Mouse (Mus musculus) neural tube, embryonic 13.5 days (tissue): ENCODE results near the gene Cux2. TPM values are rescaled to one million over a fixed set of nuclear protein-coding genes. Genes with fewer than 3 reads are reported as not detected.

Experiments used
- ATAC-seq: fragments of 200-750 bp; cut with Nextera tagmentation; 2 replicates; pipeline ENCODE4 v1.8.0; 2017; ENCODE audit warnings: low read depth, mild to moderate bottlenecking, moderate TSS enrichment, moderate library complexity
- H3K27ac ChIP-seq: fragments of 300-500 bp; sonication (generic); replicated peaks from 2 replicates; pipeline ENCODE4 v1.5.1; 2015; ENCODE audit warnings: moderate library complexity, mild to moderate bottlenecking, inconsistent platforms
- H3K27me3 ChIP-seq: fragments of 300-500 bp; sonication (generic); 2 replicates; pipeline ENCODE4 v1.6.1; 2015; ENCODE audit warnings: mild to moderate bottlenecking, inconsistent platforms
- H3K36me3 ChIP-seq: fragments of 300-500 bp; sonication (generic); 2 replicates; pipeline ENCODE4 v1.6.1; 2015; ENCODE audit warnings: mild to moderate bottlenecking, inconsistent platforms
- H3K4me1 ChIP-seq: fragments of 300-500 bp; sonication (generic); replicated peaks from 2 replicates; pipeline ENCODE4 v1.6.1; 2015; ENCODE audit warnings: inconsistent platforms
- H3K4me2 ChIP-seq: fragments of 300-500 bp; sonication (generic); 2 replicates; pipeline ENCODE4 v1.6.1; 2015; ENCODE audit warnings: inconsistent platforms, mild to moderate bottlenecking, moderate library complexity
- H3K4me3 ChIP-seq: fragments of 300-500 bp; sonication (generic); 2 replicates; pipeline ENCODE4 v1.5.1; 2015; ENCODE audit warnings: mild to moderate bottlenecking, inconsistent platforms
- H3K9ac ChIP-seq: fragments of 300-500 bp; sonication (generic); 2 replicates; pipeline ENCODE4 v1.6.1; 2015; ENCODE audit warnings: moderate library complexity, mild to moderate bottlenecking, inconsistent platforms
- H3K9me3 ChIP-seq: fragments of 300-500 bp; sonication (generic); 2 replicates; pipeline ENCODE4 v1.6.1; 2016; ENCODE audit warnings: inconsistent platforms
- WGBS: fragments of 180-500 bp; shearing (Covaris S2); methylation state at CpG from one replicate; pipeline ENCODE4 v1.1.7; 2015; 5-methylcytosine and 5-hydroxymethylcytosine counted together
- polyA plus RNA-seq: library from polyadenylated mRNA; unstranded; fragments of >200 nt; fragmentation: Nextera tagmentation; extraction: Ambion mirVana; gene quantifications from 2 replicates; pipeline ENCODE4 v1.2.1, GENCODE M21; 2015

Gene Cux2
- polyA plus RNA-seq, 1 experiment from 2014 or later, result 28.5 TPM

DNA sequence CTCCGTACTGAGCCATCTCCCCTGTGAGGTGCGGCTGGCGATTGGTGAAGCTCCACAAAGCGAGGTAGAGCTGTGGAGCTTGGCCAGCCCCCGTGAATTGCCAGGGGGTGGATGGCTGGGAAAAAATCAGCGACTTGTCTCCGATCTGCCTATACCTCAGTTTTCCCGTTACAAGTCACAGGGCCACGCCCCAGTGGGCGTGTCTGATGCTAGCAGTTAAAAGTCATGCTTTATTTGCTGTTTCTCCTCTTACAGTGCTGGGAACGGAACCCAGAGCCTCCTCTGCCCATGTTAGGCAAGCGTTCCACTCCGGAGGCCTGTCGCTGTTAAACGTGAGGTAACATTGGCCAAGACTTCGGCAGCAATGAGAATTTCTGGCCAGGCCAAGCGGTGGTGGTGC is 144.2 kb downstream of the Cux2 start:
- no peak overlapping the region for H3K4me3 ChIP-seq
- no peaks in the 10 kb centered on the region for H3K36me3 ChIP-seq
- no peaks in the 10 kb centered on the region for H3K9me3 ChIP-seq
- ATAC-seq, result no peak
- 77% methylated on average over 17 of the region's 17 CpGs for WGBS
- no peak overlapping the region for H3K27ac ChIP-seq
- no peak overlapping the region for H3K4me2 ChIP-seq
- H3K4me1 ChIP-seq, result peaks cover 31% of the 10 kb centered on the region
- no peaks in the 10 kb centered on the region for H3K27me3 ChIP-seq
- no peak overlapping the region for H3K9ac ChIP-seq

DNA sequence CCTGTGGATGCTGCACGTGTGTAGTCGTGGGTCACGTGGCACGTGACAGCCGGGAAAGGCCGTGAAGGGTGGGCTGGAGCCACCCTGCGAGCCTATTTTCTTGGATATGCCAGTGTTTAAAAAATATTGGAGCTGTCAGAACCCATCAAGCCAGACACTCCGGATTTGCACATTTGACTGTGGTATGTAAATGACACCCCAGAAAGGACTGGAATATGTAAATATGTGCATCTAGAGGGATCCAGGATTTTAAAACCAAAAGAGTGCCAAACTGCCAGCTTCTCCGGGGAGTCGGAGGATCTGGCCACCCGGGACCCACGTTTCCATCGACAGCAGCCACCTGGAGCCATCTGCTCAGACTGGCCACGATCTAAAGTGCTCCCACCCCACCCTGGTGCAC is 145.1 kb downstream of the Cux2 start:
- Histone ChIP-seq H3K4me1 (peaks cover 31% of the 10 kb centered on the region), H3K4me3 (no peak overlapping the region), H3K9me3 (no peaks in the 10 kb centered on the region), H3K27me3 (no peaks in the 10 kb centered on the region), H3K36me3 (no peaks in the 10 kb centered on the region), H3K4me2 (no peak overlapping the region), H3K9ac (no peak overlapping the region), H3K27ac (no peak overlapping the region)
- ATAC-seq, result no peak
- WGBS, result 79% methylated on average over 14 of the region's 14 CpGs

DNA sequence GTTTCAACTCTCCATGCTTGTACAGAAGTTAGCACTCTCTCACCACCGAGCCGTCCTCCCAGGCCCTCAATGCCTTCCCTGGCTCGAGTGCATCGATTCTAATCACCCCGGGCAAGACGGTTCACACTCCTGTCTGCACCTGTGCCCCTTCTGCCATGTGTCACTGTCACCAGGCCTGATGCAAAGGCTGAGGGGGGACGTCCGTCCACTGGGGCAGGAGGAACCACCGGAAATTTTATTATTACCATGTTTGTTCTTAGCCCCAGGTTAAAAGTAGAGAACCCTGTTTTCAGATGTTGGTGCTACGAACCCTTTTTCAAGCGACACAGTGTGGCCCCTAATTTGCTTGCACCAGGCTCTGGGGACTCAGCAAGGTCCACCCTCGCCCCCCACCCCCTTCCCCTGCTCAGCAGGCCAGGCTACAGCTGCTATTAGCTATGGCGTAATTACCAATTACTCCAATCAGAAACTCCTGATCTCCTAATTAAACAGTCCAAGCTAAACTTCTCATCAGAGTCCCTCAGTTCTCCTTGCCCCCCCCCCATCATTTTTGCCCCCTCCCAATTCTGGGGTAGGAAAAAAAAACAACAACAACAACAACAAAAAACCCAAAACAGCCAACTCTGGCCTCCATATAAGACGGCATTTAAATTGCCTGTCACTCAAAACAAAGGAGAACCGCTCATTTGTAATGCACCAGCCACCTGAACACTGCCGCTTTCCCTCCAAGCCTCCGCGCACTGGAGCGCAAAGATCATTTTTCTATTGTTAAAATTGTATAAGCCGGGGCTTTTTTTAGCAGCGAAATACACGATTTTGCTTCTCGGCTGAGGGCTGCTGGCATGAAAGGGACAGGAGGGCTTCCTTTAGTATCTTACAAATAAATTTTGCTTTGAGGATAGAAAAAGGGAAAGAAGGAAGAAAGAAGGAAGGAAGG is 146.8 kb downstream of the Cux2 start:
- no peaks in the 10 kb centered on the region for H3K9me3 ChIP-seq
- no peak for ATAC-seq
- WGBS, result 33% methylated on average over 23 of the region's 23 CpGs
- no peak overlapping the region for H3K4me3 ChIP-seq
- H3K27me3 ChIP-seq, result no peaks in the 10 kb centered on the region
- peak overlapping the region; percentile 46 for H3K27ac ChIP-seq
- H3K36me3 ChIP-seq, result no peaks in the 10 kb centered on the region
- no peak overlapping the region for H3K4me2 ChIP-seq
- H3K4me1 ChIP-seq, result peaks cover 22% of the 10 kb centered on the region
- peak overlapping the region; percentile 5; the same call in 1 of the 2 replicates for H3K9ac ChIP-seq

DNA sequence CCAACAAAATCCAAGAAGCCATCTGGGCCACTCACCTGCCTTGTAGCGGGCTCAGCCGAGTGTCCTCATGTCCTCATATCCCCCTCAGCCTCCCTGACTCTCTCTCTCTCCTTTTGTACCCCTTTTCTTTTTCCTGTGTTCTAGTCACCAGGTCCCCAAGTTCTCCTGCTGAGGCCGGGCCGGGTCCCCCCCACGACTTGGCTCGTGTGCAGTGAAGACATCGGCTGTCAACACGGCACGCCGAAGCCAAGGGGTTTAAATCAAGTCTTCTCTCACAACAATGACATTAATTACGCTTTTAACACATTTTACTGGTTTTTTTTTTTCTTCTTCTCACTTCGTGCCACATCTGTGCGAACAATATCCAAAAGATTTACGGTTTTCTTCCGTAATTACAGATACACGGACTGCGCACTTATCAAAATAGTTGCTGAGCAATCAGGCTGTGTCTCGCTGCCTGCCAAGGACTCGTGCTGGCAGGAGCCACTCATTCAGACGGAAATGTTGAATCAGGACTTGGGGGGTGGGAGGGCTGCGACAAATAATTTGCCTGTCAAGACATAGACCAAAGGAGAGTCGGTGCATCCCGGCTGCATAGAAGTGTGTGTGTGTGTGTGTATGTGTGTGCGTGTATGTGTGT is 154.7 kb downstream of the Cux2 start:
- H3K4me1 ChIP-seq, result peaks cover 31% of the 10 kb centered on the region
- no peak overlapping the region for H3K4me3 ChIP-seq
- WGBS, result 16% methylated on average over 24 of the region's 24 CpGs
- ATAC-seq, result peak; percentile 55; the same call in 1 of the 2 replicates
- no peaks in the 10 kb centered on the region for H3K36me3 ChIP-seq
- peak overlapping the region; percentile 25 for H3K4me2 ChIP-seq
- peaks cover 18% of the 10 kb centered on the region for H3K27me3 ChIP-seq
- H3K9me3 ChIP-seq, result no peaks in the 10 kb centered on the region
- peak overlapping the region; percentile 67 for H3K27ac ChIP-seq
- H3K9ac ChIP-seq, result peak overlapping the region; percentile 50; the same call in 1 of the 2 replicates

DNA sequence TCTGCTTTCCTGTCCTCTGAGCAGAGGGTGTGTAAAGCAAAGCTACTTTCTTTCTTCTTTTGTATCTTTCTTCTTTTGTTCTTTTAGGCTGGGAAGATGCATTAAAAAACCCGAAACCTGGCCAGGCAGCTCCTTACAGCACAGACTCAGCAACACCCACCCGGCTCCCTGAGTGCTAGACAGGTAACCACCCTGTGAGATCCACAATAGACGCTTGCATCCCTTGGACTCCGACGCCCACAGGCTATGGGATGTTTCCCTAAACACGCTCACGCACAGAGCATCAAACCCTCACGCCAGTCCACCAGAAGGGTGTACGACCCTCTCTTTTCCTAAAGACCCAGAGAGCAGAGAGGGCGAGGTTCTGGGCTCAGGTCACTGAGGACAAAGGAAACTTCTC is 155.3 kb downstream of the Cux2 start:
- H3K4me1 ChIP-seq, result peaks cover 37% of the 10 kb centered on the region
- no peak overlapping the region for H3K4me3 ChIP-seq
- peaks cover 18% of the 10 kb centered on the region for H3K27me3 ChIP-seq
- H3K9me3 ChIP-seq, result no peaks in the 10 kb centered on the region
- H3K4me2 ChIP-seq, result no peak overlapping the region
- 39% methylated on average over 10 of the region's 10 CpGs for WGBS
- H3K27ac ChIP-seq, result peak overlapping the region; percentile 67
- ATAC-seq, result no peak
- no peaks in the 10 kb centered on the region for H3K36me3 ChIP-seq
- no peak overlapping the region for H3K9ac ChIP-seq

DNA sequence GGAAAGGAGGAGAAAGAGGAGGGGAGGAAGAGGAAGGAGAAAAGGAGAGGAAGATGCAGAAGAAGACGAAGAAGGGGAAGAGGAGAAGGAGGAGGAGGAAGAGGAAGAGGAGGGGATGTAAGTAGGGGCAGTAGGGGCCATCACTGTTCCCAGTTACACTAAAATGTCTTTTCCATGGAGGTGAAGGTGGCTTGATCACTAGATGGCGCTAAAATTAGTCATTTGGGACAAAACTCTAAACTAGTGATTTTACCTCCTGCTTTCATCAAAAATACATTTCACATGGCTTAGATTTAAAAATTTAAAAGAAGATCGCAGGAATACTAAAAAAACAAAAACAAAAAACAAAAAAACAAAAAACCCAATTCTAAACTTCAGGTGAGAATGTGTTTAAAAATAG is 156.3 kb downstream of the Cux2 start:
- H3K4me1 ChIP-seq, result peaks cover 46% of the 10 kb centered on the region
- peaks cover 18% of the 10 kb centered on the region for H3K27me3 ChIP-seq
- no peaks in the 10 kb centered on the region for H3K9me3 ChIP-seq
- H3K4me2 ChIP-seq, result no peak overlapping the region
- H3K4me3 ChIP-seq, result no peak overlapping the region
- ATAC-seq, result no peak
- no peak overlapping the region for H3K9ac ChIP-seq
- no peak overlapping the region for H3K27ac ChIP-seq
- H3K36me3 ChIP-seq, result no peaks in the 10 kb centered on the region
- 34% methylated on average over 3 of the region's 3 CpGs for WGBS

DNA sequence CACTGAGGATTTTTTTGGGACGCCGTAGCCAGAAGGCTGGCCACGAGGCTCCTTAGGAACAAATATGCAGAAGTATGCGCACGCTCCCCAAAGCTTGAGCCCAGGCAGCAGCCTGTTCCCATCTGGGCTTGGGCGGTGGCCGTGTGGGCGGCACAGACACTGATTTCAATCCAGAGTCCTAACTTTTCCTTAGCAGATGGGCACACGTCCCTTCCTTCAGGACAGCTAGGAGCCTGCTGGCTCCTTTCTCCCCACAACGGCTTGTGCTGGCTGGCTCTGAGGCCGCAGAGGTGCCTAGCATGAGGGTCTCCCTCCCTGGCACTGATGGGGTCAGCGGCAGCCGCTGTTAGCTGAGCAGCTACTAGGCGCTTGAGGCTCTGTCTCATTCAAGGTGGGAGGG is 157.6 kb downstream of the Cux2 start:
- H3K9me3 ChIP-seq, result no peaks in the 10 kb centered on the region

DNA sequence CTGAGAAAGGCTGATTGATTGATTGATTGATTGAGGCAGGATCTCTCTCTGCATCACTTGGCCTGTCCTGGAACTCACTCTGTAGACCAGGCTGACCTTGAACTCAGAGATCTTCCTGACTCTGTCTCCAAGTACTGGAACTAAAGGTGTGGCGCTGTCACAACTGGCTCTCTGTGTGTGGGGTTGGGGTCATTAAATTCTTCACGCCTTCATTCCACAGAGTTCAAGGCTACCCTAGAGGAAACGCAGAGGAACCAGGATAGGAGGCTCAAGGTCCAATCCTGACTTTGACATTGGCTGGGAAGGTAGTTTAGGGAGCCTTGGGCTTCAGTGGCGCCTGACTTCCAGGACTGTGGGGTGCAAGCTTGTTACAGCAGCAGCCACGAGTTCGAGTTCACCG is 159.0 kb downstream of the Cux2 start:
- H3K4me1 ChIP-seq, result peaks cover 35% of the 10 kb centered on the region
- H3K36me3 ChIP-seq, result peaks cover 13% of the 10 kb centered on the region
- 93% methylated on average over 7 of the region's 7 CpGs for WGBS
- H3K27ac ChIP-seq, result 0 out of 2 replicates have a peak overlapping the region, but pooled peaks have one; percentile 72
- no peak for ATAC-seq
- peaks cover 12% of the 10 kb centered on the region for H3K27me3 ChIP-seq
- H3K9ac ChIP-seq, result no peak overlapping the region
- H3K4me2 ChIP-seq, result no peak overlapping the region
- no peaks in the 10 kb centered on the region for H3K9me3 ChIP-seq
- no peak overlapping the region for H3K4me3 ChIP-seq

More for the DNA sequence above, 157.6 kb downstream of the Cux2 start:
- no peak for ATAC-seq
- Histone ChIP-seq H3K4me3 (no peak overlapping the region), H3K9ac (no peak overlapping the region), H3K27ac (no peak overlapping the region), H3K27me3 (peaks cover 18% of the 10 kb centered on the region), H3K4me2 (no peak overlapping the region), H3K36me3 (peaks cover under 1% of the 10 kb centered on the region; the same call in 1 of the 2 replicates), H3K4me1 (peaks cover 46% of the 10 kb centered on the region)
- WGBS, result 86% methylated on average over 14 of the region's 14 CpGs

DNA sequence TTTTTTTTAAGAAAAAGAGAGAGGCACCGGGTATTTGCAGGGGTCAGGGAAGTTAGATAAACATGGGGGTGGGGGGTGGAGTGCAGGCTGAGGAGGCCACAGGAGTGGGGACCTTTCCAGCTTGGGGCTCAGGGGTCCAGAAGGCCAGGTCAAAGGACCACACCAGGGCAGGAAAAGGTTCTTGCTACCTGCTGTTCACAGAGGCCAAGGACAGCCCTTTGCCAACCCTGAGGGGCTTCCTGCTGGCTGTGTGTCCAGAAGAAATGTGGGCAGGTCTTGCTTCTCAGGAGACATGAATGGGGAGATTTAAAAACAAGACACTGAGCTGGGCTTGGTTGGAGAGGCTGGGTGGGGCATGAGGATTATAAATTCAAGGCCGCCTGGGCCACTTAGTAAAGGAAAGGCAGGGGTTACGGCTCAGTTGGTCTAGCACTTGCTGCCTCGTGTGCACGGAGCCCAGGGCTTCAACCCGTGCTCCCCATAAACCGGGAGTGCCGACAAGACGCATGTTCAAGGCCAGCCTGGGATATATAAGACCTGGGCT is 160.0 kb downstream of the Cux2 start:
- Histone ChIP-seq H3K4me2 (no peak overlapping the region), H3K4me3 (no peak overlapping the region), H3K36me3 (peaks cover 15% of the 10 kb centered on the region), H3K9me3 (no peaks in the 10 kb centered on the region), H3K9ac (peak overlapping the region; percentile 14; the same call in 1 of the 2 replicates), H3K27ac (peak overlapping the region; percentile 72), H3K4me1 (peaks cover 25% of the 10 kb centered on the region), H3K27me3 (peaks cover 12% of the 10 kb centered on the region)
- no peak for ATAC-seq
- WGBS, result 35% methylated on average over 9 of the region's 9 CpGs

DNA sequence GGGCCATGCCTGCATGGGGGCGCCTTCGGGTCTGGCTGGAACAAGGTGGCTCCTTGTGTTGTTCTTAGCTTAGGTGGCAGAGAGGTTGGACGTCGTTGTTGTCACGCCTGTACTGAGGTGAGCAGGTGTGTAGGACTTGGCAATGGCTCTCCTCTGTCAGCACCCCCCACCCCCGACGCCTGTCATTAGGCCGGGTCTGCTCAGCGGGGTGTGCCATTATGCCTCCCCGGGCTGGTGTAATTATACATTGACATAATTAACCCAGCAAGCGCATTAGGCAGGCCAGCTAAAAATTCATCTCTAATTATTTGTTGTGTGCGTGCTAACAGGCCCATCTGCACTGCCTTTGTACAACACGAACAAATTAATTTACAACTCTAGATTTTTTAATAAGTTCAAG is 160.5 kb downstream of the Cux2 start:
- 21% methylated on average over 13 of the region's 13 CpGs for WGBS
- H3K27ac ChIP-seq, result peak overlapping the region; percentile 11; the same call in 1 of the 2 replicates
- peak; percentile 45 for ATAC-seq

DNA sequence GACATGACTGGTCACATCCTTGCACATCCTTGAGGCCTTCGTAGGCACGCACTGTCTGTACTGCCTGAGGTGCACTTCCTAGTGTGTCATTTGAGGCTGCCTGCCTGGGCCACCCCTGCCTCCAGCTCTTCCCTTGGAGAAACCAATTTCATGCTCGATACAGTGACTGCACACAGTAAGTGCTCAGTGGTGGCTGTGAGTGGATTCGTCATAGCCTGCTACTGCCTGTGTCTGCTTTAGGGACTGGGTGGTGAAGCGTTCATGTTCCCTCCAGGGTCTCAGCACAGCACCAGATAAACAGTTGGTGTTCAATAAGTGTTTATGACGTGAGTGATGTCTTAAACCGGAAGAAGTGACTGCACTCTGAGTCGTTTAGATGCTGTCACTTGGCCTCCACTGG is 166.5 kb downstream of the Cux2 start:
- Histone ChIP-seq H3K4me1 (0 out of 2 replicates have a peak, but pooled peaks cover 2% of the 10 kb centered on the region), H3K36me3 (peaks cover 30% of the 10 kb centered on the region), H3K27ac (peak overlapping the region; percentile 23; the same call in 1 of the 2 replicates), H3K4me3 (no peak overlapping the region), H3K4me2 (no peak overlapping the region), H3K9me3 (no peaks in the 10 kb centered on the region), H3K9ac (no peak overlapping the region), H3K27me3 (no peaks in the 10 kb centered on the region)
- 70% methylated on average over 8 of the region's 8 CpGs for WGBS
- no peak for ATAC-seq

More for the DNA sequence above, 160.5 kb downstream of the Cux2 start:
- Histone ChIP-seq H3K4me1 (peaks cover 21% of the 10 kb centered on the region), H3K27me3 (peaks cover 12% of the 10 kb centered on the region), H3K9ac (no peak overlapping the region), H3K4me3 (no peak overlapping the region), H3K4me2 (no peak overlapping the region), H3K9me3 (no peaks in the 10 kb centered on the region), H3K36me3 (peaks cover 15% of the 10 kb centered on the region)

DNA sequence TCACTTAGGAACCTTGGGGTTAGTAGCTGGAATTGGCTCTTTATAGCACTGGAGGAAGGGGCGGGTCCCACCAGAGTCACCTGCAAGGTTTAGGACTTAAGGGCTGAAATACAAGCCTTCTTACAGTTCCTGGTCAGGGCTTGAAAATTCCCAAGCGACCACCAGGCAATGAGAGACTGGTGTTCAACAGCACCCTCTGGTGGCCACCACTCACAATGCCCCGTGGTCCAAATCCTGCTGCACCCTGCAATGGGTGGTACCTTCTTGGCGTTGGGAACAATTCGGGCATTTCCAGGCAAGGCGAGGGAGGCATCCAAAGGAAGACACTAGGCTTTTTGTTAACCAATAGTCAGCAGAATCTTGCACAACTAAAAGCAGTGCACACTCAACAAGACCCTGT is 170.7 kb downstream of the Cux2 start:
- Histone ChIP-seq H3K4me1 (0 out of 2 replicates have a peak, but pooled peaks cover 9% of the 10 kb centered on the region), H3K4me3 (no peak overlapping the region), H3K9ac (no peak overlapping the region), H3K36me3 (peaks cover 44% of the 10 kb centered on the region), H3K4me2 (no peak overlapping the region), H3K27me3 (no peaks in the 10 kb centered on the region), H3K9me3 (no peaks in the 10 kb centered on the region), H3K27ac (no peak overlapping the region)
- WGBS, result 58% methylated on average over 6 of the region's 6 CpGs
- no peak for ATAC-seq
